Mouse (Mus musculus) left cerebral cortex, postnatal 4 days (tissue): Measurements from ENCODE around the gene Rfx2. TPM values are rescaled to one million over a fixed set of nuclear protein-coding genes. Genes with fewer than 3 reads are reported as not detected.

ENCODE experiments used
- DNase-seq: peaks from one replicate; pipeline ENCODE4 v3.0.0-alpha.2; 2022
- intact Hi-C: fragments of 180-260 bp; cut with DNase I; formaldehyde crosslinking; loops from one replicate; pipeline ENCODE4 v1.15.1; 2025
- total RNA-seq, 2 experiments: library from RNA; stranded (reverse); gene quantifications; 2 replicates each; pipeline ENCODE4 v1.2.3; 2021

Rfx2 gene
- total RNA-seq, 2 experiments from 2014 or later, result 2.4 to 3.4 TPM

DNA sequence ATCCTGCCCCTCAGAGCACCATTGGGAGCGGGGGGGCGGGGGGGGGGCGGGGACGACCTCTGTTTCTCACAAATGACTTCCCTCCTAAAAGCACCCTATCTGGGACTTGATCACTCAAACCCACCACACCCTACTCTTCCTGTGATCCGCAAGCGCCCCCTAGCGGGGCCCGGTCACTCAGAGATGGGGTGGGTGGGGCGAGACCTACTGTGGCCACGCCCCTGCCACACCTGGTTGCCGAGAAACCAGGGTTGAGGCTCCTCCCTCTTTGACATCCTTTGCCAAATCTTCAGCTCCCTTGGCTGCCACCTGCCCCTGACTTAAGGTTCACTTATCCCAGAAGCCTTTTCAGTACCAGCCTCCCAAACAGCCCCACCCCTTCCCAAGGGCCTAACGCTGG lies 72.7 kb downstream of the Rfx2 start:
- intact Hi-C loops, result no loop called here
- DNase-seq, result peak; percentile 65

DNA sequence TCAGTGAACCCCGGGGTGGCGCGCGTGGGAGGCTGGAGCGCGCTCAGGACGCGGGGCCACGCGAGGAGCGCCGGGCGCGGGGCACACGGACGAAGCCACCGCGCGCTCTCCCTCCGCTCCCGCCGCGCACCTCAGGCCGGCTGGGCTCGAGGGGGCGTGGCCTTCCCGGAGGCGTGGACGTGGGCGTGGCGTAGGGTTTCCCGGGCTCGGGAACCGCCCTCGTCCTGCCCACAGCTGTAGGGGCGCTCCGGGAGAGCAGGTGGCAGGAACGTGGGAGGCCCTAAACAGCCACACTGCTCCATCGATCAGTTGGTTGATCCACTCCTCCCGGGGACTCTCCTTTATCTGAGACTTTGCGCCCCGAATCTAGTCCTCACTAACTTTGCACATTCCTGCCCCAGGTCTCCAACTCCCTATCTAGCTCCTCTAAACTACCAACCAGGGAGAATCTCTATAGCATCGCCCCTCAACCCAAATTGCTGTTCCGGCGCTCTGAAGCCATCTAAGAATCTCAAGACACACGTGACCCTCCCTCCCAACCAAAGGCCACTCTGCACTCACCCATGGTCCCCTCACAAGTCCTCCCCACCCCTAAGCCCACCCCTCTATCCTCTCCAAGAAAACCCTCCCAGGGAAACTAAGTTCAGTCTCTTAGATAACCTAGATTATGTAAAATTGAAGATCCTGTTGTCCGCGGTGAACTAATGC lies 73.2 kb downstream of the Rfx2 start, which contains the start of gene Nrtn:
Gene Nrtn, minus strand, starts transcription at position 115 of the 708 bp plus-strand sequence.
- intact Hi-C loops, result no loop called here

DNA sequence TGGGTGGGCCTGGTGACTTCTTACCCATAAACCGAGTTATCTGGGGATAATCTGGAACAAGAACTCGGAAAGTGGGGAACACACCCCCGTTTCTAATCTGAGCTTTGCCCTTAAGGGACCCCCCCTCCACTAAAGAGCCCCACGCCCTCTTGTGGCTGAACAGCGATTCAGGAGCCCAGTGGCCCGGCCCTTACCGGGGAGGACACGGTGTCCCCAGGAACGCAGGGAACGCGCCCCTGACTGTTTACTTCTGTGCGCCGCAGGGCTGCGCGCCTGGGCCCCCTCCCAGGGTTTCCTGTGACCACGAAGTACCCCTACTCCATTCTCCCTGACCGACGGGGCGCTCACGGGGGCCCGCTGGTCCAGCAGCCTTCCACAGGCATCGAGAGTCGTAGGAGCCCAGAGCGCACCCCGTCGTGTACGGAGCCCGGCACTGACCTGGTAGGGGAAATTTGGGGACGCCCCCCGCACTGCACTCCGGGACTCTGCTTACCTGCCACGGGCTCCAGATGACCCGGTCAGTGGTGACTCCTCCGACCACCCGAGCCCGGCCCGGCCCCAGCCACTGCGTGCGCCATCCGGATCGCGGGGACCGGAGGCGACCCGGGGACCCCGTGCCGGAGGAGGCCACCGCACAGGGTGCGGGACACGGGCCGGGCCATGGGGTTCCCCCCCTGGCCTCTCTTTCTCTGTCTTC lies 74.0 kb downstream of the Rfx2 start:
- DNase-seq, result no peak
- intact Hi-C loops, result no loop called here

More for the DNA sequence above, 73.2 kb downstream of the Rfx2 start, which contains the start of gene Nrtn:
- peak; percentile 53 for DNase-seq

DNA sequence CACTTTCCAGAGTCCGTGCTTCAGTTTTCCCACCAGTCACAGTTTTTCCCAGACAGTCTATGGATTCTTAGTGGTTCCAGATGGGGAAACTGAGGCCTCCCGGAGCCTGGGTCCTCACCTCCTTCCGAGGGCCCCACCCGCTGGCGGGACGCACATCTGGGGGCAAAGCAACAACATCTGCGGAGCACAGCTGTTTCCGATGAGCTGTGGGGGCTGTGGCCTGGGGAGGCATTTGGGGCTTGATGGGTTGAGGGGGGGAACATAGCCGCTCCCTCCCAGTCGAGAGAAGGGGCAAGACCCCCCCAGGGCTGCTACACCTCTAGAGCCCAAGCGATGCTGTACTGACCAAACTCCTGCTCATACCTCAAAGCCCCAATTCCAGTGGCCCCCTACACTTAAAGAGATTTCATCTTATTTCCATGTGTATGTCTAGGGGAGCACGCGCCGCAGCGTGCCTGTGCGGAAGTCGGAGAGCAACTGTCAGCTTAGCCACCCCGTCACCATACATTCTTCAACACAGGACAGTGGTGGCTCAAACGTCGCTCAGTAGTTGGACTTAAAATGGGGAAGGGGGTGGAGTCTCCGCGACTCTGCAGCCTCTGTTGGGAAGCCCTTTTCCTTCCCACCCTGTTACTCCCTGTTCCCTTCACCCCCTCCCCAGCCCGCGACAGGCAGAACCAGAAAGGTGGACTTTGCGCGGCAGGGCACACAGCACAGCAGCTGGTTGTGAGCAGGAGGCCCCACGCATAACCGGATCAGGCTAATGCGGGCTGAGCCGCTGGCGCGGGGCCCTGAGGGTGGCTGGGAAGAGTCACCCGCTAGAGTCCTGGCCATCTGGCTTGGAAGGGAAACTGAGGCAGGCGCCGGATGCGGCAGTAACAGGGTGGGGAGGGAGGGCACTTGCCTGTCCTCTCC lies 76.3 kb downstream of the Rfx2 start:
- no peak for DNase-seq
- intact Hi-C loops, result no loop called here

DNA sequence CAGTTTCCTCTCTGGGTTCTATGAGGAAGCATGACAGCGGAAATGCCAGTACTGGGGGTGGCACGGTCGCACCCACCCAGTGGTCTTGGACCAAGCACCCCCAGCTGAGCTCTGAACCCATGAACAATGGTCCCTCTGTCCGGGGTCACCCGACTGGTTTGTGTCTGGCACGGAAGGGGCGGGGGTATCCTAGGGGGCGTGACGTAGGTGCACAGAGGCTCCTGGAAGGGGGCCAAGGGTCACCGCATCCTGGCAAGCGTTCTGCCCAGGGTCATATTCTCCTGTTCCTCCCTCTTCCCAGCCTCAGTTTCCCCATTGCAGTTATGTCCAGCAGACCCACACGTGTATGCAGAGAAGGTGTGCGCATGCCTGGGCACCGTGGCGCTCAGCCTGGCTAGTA lies 77.4 kb downstream of the Rfx2 start:
- intact Hi-C loops, result no loop called here
- no peak for DNase-seq

DNA sequence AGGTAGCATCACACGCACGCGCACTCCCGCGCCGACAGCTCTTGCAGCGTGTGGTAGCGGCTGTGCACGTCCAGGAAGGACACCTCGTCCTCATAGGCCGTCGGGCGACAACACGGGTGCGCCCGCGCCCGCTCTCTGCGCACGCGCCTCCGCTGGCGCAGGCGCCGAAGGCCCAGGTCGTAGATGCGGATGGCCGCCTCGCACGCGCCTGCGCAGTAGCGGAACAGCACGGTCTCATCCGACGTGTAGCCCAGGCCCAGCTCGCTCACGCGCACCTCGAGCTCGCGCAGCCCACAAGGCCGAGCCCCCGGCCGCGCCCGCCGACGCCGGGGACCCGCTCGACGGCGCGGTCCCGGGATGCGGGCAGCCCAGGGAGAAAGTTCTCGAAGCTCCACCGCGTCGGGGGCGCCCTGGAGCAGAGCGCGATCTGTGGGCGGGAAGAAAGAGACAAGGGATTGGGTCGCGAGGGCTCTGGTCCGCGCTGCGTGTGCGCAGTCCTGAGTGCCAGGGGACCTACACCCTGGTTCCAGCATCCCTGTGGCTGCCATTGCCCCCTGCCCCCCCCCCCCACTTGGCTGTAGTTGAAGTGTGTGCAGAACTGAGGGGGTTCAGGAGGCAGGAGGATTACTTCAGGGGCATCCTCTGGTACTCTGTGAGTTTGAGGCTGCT lies 79.3 kb downstream of the Rfx2 start:
- intact Hi-C loops, result no loop called here
- DNase-seq, result peak; percentile 57

DNA sequence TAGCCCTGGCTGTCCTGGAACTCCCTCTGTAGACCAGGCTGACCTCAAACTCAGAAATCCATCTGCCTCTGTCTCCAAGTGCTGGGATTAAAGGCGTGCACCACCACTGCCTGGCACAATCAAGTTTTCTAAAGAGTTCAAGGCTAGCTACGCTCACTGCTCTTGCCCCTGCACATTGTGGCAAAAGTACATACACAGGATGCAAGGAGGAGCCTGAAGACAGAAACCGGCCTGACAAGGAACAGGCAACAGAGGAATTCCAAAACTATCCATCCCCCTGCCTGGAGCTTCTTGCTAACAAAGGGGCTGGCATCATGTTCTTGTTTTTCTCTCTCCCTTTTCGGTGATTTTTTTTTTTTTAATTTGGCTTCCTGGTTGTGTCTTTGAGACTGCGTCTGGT lies 86.6 kb downstream of the Rfx2 start:
- DNase-seq, result no peak
- intact Hi-C loops, result no loop called here

DNA sequence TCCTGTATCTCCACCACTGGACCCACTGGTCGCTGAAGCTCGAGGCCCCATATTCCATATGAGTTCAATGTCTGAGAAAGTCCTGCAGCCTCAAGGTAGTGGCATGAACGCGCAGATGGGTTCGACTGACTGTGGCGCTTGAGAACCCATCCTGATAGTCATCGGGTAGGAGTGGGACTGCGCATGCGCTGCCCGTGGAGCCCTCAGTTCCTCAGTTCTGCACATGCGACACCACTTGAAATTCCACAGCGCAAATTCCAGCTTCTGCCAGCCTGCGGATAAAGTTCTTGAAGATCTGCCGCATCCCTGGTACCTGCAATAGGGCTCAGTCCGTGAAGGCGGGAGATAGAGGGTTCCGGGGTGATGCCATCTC lies 90.0 kb downstream of the Rfx2 start:
- no peak for DNase-seq
- intact Hi-C loops, result no loop called here

DNA sequence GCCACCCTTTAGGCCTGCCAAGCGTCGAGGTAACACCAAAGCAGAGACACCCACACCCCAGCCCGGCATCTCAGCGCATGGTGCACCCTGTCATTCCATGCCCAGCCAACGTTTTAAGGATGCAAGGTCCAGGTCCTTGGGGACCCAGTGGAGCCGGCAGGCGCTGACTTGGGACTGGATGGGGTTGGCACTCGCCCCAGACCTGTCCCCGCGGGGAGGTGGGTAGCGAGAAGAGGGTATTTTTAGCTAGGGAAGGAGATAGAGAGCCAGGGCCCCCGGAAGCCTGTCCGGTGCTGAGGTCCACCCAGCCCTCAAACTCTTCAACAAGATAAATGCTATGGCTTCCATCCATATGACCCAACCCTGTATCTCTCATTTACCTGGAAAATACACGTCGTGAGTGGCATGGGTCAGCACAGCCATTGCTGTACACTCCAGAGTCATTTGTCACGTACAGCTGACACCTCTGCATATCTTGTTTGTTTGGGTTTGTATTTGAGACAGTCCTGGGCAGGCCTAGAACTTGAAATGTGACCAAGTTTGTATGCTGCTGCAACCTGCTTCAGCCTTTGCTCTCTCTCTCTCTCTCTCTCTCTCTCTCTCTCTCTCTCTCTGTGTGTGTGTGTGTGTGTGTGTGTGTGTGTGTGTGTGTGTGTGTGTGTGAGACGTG lies 90.6 kb downstream of the Rfx2 start:
- no peak for DNase-seq
- intact Hi-C loops, result no loop called here

DNA sequence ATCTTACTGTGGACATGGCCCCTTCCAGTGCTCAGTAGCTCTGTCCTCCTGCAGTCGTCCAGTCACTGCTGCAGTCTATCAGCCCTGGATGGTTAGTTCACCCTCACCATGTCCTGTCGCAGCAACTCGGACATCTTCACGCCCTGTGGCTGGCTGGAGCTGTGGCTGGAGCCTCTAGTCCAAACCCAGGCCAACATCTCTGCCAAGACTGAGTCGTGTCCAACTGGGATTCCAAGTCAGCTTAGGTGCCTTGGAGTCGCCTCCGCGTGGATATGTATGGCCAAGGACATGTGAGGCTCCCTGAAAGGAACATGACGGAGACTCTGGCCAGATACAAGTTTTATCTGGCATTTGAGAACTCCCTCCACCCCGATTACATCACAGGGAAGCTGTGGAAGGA lies 92.6 kb downstream of the Rfx2 start:
- no peak for DNase-seq
- intact Hi-C loops, result no loop called here

DNA sequence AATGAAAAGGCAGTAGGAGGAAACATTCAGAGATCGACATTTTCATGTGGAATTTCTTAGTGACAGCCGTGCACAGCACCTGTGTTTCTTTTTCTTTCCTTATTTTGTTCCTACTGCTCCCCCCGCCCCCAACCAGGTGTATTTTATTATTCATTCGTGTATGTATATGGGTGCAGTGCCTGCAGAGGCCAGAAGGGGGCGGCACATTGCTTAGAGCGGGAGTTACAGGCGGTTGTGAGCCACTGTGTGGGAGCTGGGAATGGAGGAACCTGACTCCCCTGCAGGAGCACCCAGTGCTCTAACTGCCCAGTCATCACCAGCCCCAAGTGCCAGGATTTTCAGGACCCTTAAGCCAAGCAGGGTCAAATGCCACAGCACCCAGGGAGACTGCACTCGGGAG lies 94.3 kb downstream of the Rfx2 start:
- no peak for DNase-seq
- intact Hi-C loops, result no loop called here

DNA sequence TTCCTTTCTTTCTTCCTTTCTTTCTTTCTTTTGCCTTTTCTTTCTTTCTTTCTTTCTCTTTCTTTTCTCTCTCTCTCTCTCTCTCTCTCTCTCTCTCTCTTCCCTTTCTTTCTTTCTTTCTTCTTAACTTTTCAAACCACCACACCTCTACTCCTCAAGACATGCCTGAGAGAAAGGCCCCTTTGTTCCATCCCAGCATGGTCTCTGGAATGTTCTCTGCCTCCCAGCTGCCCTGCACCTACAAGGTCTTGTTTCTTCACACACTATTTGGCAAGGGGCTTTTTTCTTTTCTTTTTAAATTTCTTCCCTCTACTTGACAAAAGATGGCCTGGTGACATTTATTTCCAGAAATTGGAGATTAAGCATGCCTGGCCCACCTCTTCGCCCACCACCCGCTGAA lies 101.2 kb downstream of the Rfx2 start:
- DNase-seq, result no peak
- intact Hi-C loops, result no loop called here

DNA sequence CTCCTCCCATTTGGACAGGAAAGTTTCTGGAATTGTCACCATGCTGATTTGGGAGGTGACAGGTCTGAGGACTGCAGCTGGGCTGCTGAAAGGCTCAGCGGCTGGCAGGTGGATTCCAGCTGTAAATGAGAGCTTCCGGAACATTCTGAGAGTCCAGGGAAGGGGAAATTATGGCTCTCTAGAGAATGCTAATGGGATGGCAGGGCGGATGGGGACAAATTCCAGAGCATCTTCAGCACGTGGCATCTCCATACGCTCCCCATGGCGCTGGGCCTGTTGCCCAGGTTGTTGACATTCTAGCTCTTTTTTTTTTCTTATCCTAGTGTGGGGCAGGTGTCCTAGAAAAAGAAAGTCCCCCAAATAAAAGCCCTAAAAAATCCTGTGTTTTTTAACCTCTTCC lies 101.7 kb downstream of the Rfx2 start:
- peak; percentile 46 for DNase-seq
- intact Hi-C loops, result no loop called here

DNA sequence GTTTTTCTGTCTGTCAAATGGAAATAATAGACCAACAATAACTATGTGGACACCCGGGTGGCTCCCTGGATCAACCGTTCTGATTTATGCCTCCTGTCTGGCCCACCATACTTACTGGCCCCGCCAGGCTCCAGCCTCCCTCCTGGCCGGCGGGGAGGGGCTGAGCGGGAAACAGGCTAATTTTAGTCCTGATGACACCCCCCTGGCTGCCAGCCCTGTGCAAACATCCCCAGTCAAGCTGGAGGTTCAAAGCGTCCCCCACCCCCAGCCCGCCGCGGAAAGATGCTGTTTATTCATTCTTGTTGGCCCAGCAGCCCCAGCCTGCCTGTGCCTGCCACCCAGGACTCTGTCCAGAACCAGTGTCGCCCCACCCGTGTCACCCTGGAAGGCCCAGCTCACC lies 102.7 kb downstream of the Rfx2 start:
- DNase-seq, result no peak
- intact Hi-C loops, result no loop called here

DNA sequence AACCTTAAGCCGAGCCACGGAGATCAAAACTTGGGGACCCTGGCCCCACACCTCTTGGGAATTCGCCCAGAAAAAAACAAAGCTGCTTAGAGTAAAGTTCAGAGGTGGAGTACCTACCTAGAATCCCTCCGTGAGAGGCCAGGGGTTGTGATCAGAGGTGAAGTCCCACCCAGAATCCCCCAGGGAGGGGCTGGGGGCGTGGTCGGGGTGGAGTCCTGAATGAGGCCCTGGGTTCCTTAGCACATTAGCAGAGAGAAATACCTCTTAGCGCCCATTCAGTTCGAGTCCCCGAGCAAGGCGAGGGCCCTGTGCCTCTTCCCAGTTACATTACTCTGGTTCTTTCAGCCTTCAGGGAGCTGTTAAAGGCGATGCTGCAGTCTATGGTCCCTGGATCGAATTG lies 103.2 kb downstream of the Rfx2 start:
- no peak for DNase-seq
- intact Hi-C loops, result no loop called here

DNA sequence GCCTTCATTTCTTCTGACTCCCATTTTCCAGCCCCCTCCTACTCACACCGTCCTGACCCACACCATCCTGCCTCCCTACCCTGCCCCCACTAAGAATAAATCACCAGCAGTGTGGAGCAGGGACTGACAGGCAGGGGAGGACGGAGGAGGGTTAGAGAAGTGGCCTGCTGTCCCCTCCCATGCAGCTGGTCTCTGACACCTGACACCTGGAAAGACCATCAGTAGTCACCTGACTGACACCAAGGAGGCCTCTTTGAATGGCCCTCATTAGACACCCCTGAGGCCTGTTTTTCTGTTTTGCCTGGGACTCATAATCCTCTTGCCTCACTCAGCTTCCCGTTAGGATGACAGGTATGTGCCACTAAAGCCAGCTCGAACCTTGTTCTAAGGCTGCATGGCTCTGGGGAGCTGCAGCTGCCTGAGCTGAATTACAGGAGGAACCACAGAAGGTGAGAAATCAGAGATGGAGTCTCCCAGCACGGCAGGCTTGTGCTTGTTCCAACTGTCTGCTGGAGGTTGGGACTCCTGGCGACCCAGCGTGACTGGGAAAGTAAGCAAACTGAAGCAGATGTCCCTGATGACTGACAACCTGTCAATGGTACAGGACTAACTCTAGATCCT lies 103.7 kb downstream of the Rfx2 start:
- intact Hi-C loops, result no loop called here
- DNase-seq, result no peak
